Mouse (Mus musculus) C2C12 (cell line): ENCODE data around the gene Epb41l1. TPM values are rescaled to one million over a fixed set of nuclear protein-coding genes. Genes with fewer than 3 reads are reported as not detected.

Experiments used
- H3K27me3 ChIP-seq: one replicate; pipeline ENCODE4 v1.6.1; 2011; ENCODE audit not compliant: control insufficient read depth, insufficient read depth, insufficient read length
- H3K36me3 ChIP-seq: one replicate; pipeline ENCODE4 v1.6.1; 2011; ENCODE audit not compliant: control insufficient read depth, insufficient read depth
- H3K4me3 ChIP-seq: one replicate; pipeline ENCODE4 v1.5.1; 2011; ENCODE audit warnings: mild to moderate bottlenecking, control low read depth; ENCODE audit not compliant: poor library complexity, insufficient read depth, severe bottlenecking
- H3K79me2 ChIP-seq: one replicate; pipeline ENCODE4 v1.6.1; 2011; ENCODE audit not compliant: control insufficient read depth, insufficient read depth
- H3K79me3 ChIP-seq: one replicate; pipeline ENCODE4 v1.6.1; 2011; ENCODE audit warnings: low read depth, control low read depth
- H3ac ChIP-seq: one replicate; pipeline ENCODE3; 2011; ENCODE audit warnings: low read depth; ENCODE audit not compliant: control insufficient read depth, insufficient read length
- CEBPB ChIP-seq: IDR thresholded peaks from one replicate; pipeline ENCODE4 v1.6.1; 2011; ENCODE audit warnings: low read depth, mild to moderate bottlenecking, control low read depth, moderate library complexity
- CTCF ChIP-seq: IDR thresholded peaks from one replicate; pipeline ENCODE4 v1.5.1; 2011; ENCODE audit not compliant: control insufficient read depth, insufficient read depth, insufficient read length
- FOSL1 ChIP-seq: IDR thresholded peaks from one replicate; pipeline ENCODE4 v1.8.0; 2011; ENCODE audit warnings: mild to moderate bottlenecking, low read length; ENCODE audit not compliant: poor library complexity, insufficient read depth, severe bottlenecking
- MAX ChIP-seq: IDR thresholded peaks from one replicate; pipeline ENCODE4 v1.6.1; 2011; ENCODE audit warnings: mild to moderate bottlenecking, control low read depth
- MYOD1 ChIP-seq: IDR thresholded peaks from one replicate; pipeline ENCODE4 v1.6.1; 2011; ENCODE audit warnings: low read depth; ENCODE audit not compliant: control insufficient read depth, insufficient read length
- MYOG ChIP-seq: IDR thresholded peaks from one replicate; pipeline ENCODE4 v1.6.1; 2011; ENCODE audit not compliant: control insufficient read depth, insufficient read length; ENCODE audit errors: extremely low read depth
- USF1 ChIP-seq: IDR thresholded peaks from one replicate; pipeline ENCODE4 v1.6.1; 2011; ENCODE audit warnings: low read depth, mild to moderate bottlenecking, control low read depth, moderate library complexity
- polyA plus RNA-seq: library from polyadenylated mRNA; unstranded; fragments of >200 nt; fragmentation: generic; extraction: Trizol; gene quantifications from one replicate; pipeline ENCODE4 v1.2.1, GENCODE M21; 2012; ENCODE audit warnings: missing spikeins

Gene Epb41l1
- polyA plus RNA-seq, 1 experiment: 37.8 TPM

GRCm38 (mm10) chr2:156421381-156422110 is 837 bp downstream of the Epb41l1 start:
- Histone ChIP-seq H3K79me3 (no peaks in the 10 kb centered on the region), H3K4me3 (peak overlapping the region; percentile 42), H3K27me3 (no peaks in the 10 kb centered on the region), H3K36me3 (no peaks in the 10 kb centered on the region), H3ac (peak overlapping the region; percentile 86), H3K79me2 (no peaks in the 10 kb centered on the region)
- TF ChIP-seq MAX (no peak), CEBPB (no peak), MYOD1 (no peak), CTCF (no peak), MYOG (no peak), FOSL1 (no peak), USF1 (no peak)

DNA sequence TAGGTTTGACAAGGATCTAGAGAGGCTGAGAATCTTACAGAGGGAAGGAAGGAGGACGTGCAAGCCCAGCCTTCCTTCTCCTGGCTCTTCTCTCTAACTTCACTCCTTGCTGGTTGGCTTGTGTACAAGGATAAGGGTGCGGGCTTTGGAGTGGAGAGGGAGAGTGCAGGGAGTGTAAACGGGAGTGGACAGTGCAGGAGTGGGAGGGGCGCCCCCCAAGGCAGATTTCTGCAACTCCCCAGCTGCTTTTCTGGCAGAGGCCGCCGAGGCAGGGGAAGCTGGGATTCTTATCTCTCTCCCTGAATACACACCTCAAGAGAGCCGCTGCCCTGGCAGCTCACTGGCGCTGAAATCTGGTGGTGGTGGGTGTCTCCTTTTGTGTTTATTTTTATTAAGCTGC is 1.9 kb downstream of the Epb41l1 start:
- no peak for TF ChIP-seq FOSL1
- no peak for TF ChIP-seq MAX
- TF ChIP-seq MYOG: no peak
- no peak for TF ChIP-seq CEBPB
- Histone ChIP-seq H3ac (no peak overlapping the region), H3K27me3 (no peaks in the 10 kb centered on the region), H3K79me2 (no peaks in the 10 kb centered on the region), H3K36me3 (no peaks in the 10 kb centered on the region), H3K4me3 (no peak overlapping the region), H3K79me3 (no peaks in the 10 kb centered on the region)

DNA sequence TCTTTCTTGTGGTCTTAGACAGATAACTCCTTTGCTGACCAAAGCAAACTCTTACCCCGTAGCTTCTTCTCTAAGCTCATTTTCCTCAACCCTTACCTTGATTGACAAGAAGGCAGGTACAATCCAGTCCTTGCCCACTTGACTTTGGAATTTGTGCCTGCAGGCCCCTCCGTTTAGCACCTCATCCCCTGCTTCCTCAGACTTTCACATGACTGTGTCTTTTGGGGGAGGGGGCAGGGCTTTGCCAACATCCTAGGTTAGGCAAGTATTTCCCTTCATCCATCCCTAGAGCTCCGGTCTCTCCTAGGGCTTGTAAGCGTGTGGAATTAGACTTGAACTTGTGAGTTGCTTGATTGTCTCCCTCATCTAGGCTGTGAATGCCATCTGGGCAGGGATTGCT is 3.0 kb downstream of the Epb41l1 start:
- Histone ChIP-seq H3K79me3 (no peaks in the 10 kb centered on the region), H3K36me3 (no peaks in the 10 kb centered on the region), H3ac (no peak overlapping the region), H3K27me3 (no peaks in the 10 kb centered on the region), H3K79me2 (no peaks in the 10 kb centered on the region), H3K4me3 (no peak overlapping the region)
- TF ChIP-seq CTCF: no peak
- no peak for TF ChIP-seq CEBPB
- no peak for TF ChIP-seq FOSL1
- no peak for TF ChIP-seq MYOG
- TF ChIP-seq MYOD1: no peak
- no peak for TF ChIP-seq MAX
- no peak for TF ChIP-seq USF1

GRCm38 (mm10) chr2:156425618-156426017 is 4.9 kb downstream of the Epb41l1 start:
- H3K27me3 ChIP-seq: no peaks in the 10 kb centered on the region

DNA sequence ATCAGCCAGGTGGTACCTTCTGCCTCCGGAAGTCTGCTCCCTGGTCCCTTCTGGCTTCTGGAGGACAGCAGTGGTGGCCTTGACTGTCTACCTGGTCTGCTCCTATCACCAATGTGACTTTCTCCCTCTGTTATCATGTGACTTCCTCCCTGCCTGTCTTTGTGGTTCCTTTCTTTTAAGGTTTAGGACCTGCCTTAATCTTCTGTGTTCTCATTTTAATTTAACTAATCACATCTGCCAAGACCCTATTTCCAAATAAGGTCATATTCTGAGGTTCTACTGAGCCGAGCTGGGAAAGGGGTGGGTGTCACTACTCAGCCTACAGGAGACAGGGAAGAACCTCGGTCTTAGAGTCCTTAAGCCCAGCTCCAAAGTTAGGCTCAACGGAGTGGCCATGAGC is 5.4 kb downstream of the Epb41l1 start:
- H3ac ChIP-seq: no peak overlapping the region
- H3K36me3 ChIP-seq: no peaks in the 10 kb centered on the region
- no peaks in the 10 kb centered on the region for H3K27me3 ChIP-seq
- TF ChIP-seq CTCF: no peak
- no peak for TF ChIP-seq USF1
- no peak for TF ChIP-seq MYOG
- no peak for TF ChIP-seq FOSL1
- TF ChIP-seq MAX: no peak
- TF ChIP-seq MYOD1: no peak
- no peak overlapping the region for H3K4me3 ChIP-seq
- H3K79me2 ChIP-seq: no peaks in the 10 kb centered on the region
- H3K79me3 ChIP-seq: no peaks in the 10 kb centered on the region

More at GRCm38 (mm10) chr2:156425618-156426017, 4.9 kb downstream of the Epb41l1 start:
- TF ChIP-seq MYOD1 (no peak), CTCF (no peak), USF1 (no peak), MYOG (no peak), FOSL1 (no peak), MAX (no peak), CEBPB (no peak)
- no peaks in the 10 kb centered on the region for H3K79me3 ChIP-seq
- H3K79me2 ChIP-seq: no peaks in the 10 kb centered on the region
- H3ac ChIP-seq: no peak overlapping the region
- no peak overlapping the region for H3K4me3 ChIP-seq
- no peaks in the 10 kb centered on the region for H3K36me3 ChIP-seq

DNA sequence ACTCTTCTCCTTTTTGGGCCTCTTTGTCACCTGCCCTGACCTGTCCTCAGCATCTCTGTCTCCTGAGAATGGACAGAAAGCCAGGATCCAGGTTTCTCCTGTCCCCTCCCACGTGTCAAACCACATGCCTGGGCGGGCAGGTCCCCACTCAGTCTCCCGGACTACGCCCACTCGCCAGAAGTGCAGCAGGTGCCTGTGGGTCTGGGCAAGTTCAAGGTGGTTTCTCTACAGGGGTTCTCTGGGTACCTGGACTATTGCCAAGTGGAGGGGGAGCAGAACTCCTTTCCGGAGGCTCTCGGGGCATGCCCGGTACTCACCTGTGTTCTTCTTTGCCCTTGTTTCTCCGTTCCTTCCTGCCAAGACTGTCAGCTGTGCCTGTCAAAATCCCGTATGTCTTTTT is 9.1 kb downstream of the Epb41l1 start:
- Histone ChIP-seq H3K36me3 (no peaks in the 10 kb centered on the region), H3K79me2 (no peaks in the 10 kb centered on the region), H3K4me3 (no peak overlapping the region), H3K79me3 (no peaks in the 10 kb centered on the region), H3ac (no peak overlapping the region), H3K27me3 (no peaks in the 10 kb centered on the region)
- TF ChIP-seq CEBPB: no peak
- no peak for TF ChIP-seq MAX
- TF ChIP-seq MYOG: no peak
- TF ChIP-seq FOSL1: no peak
- TF ChIP-seq USF1: no peak
- TF ChIP-seq CTCF: no peak
- TF ChIP-seq MYOD1: no peak
